Mouse (Mus musculus) adrenal gland, postnatal 36 days (tissue): ENCODE results near the gene Tulp2. TPM values are rescaled to one million over a fixed set of nuclear protein-coding genes. Genes with fewer than 3 reads are reported as not detected.
A peak's percentile ranks its signal among the peaks of the same experiment; 100 is the strongest.
"Not testable (repeated sequence)": the region's sequence is repeated elsewhere in the genome, so short reads cannot be mapped to it uniquely, and the experiment has no call there.

Experiments used
- DNase-seq, 2 experiments: peaks; one replicate each; pipeline ENCODE4 v3.0.0; 2021; ENCODE audit warnings: mixed read lengths in 1 of 2
- total RNA-seq, 2 experiments: library from RNA; stranded (reverse); gene quantifications; 2 replicates each; pipeline ENCODE4 v1.2.3; 2021

The Tulp2 gene
- total RNA-seq, 2 experiments from 2014 or later: 0.86 to 2.1 TPM

- DNase-seq: no peak
Observed at GRCm38 (mm10) chr7:45486761-45487415, 5.2 kb downstream of the Tulp2 start, which contains the start of gene Gm45808. TSS of gene Gm45808 (minus strand) at chr7:45486811.

DNA sequence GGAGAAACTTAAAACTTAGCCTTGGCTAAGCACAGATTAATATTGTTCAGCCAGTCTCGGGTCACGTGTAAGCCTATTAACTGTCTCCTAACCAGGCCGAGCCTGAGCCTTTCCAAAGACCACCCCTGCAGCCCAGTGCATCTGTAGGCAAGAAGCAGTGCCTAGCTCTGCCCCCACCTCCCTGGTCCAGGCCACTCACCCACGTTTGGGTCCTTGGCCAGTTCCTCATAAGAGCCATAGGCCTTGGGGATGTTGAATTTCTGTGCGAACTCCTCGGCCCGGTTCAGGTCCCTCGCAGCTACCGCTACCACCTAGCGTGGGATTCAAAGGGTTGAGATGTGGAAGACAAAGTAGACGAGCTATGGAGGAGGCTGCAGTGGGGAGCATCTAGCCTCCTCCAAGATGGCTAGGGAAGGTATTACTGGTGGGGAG is 6.2 kb downstream of the Tulp2 start:
- DNase-seq: no peak

GRCm38 (mm10) chr7:45488293-45489204 is 6.9 kb downstream of the Tulp2 start, which contains the start of gene Dhdh:
TSS of gene Dhdh (minus strand) at chr7:45488805.
- peak; percentile 88 to 91 for DNase-seq

GRCm38 (mm10) chr7:45489578-45489977 is 7.9 kb downstream of the Tulp2 start:
- DNase-seq: no peak

GRCm38 (mm10) chr7:45490822-45491221 is 9.1 kb downstream of the Tulp2 start:
- DNase-seq: peak; percentile 32 to 51

- DNase-seq: peak; percentile 64 to 81
Observed at GRCm38 (mm10) chr7:45491264-45491663, 9.6 kb downstream of the Tulp2 start.

GRCm38 (mm10) chr7:45492225-45492844 is 10.7 kb downstream of the Tulp2 start:
- DNase-seq: no peak

DNA sequence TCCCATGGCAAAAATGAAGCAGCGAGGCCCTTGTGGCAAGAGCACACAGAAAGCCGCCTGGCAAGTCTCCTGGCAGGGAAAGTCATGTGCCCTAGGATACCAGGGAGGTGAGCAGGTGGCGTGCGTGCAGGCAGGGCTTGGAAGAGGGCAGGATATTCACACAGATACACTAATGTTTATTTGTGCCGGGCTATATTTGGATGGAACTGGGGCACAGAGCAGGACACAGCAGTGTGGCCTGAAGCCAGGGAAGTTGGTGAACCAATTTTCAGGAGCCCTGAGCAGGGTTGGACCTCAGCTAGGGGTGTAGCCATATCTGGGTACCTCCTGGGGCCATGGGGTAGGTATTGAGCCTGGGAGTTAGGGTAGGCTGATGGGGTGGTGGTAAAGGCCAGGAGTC is 11.3 kb downstream of the Tulp2 start:
- DNase-seq: peak in 1 of 2 experiments; percentile 19

DNA sequence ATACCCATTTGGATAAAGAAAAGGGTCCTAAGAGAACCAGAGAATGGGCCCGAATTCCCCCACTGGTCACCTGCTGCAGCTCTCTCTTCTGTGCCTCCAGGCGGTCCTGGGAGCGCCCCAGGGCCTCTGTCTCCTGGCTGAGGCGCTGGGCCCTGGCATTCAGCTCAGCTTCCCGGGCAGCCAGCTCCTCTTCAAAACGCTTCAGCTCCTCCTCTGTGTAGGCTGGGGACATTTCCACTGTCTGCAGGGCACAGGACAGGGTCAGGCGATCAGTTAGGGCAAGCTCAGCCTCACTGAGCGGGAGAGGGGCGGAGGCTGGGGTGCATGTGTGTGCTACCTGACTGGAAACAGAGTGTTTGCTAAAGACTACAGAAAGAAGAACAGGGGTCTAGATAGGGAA is 12.9 kb downstream of the Tulp2 start:
- no peak for DNase-seq

GRCm38 (mm10) chr7:45498427-45498826 is 16.8 kb downstream of the Tulp2 start:
- no peak for DNase-seq

GRCm38 (mm10) chr7:45507583-45507982 is 25.9 kb downstream of the Tulp2 start:
- DNase-seq: no peak

DNA sequence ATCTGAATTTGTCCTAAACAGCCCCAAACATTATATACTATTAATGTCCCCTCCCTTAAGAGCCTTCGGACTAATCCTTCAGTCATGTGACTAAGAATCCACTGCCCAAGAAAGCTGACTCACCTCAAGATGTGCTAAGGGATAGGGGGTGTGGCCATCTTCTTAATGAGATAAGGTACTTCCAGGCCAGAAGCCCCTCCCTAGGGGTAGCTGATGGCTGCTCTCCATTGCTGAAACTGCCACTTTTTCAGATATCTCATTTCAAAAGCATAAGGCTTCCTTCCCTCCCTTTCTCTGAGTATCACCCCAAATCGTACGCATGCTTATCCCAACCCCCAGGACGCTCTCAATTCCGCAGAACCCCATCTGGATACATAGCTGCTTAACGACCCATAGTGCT is 26.9 kb downstream of the Tulp2 start:
- DNase-seq: no peak

DNA sequence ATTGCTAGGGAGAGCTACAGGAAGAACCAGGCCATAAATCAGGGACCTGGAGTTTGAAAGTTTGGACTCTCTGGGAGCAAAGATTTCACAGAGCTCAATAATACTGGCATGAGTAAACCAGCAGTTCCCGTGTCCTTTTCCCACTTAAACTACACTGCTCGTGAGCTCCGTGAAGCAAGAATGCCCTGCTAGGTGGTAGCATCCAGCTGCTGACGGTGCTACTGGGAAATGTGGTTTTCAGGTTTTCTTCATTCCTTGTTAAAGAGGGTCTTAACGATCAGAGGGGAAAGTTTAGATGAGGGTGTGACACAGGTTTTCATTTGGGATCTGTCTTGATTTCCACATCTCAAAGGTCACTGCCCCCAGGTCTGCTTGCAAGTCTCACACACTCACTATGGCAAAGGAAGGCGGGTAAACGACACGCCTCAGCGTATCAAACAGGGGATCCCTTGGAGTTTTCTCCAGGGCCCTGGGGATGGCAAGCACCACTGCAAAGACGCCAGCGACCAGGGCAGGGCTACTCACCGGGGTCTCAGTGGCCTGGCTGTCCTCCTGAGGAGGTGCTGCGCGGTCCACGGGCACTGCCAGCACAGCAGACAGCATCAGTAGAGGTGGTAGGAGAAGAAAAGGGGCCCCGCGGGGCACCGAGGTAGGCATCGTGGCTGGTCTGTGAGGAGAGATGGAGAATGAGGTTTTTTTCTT is 27.7 kb downstream of the Tulp2 start:
- no peak for DNase-seq

DNA sequence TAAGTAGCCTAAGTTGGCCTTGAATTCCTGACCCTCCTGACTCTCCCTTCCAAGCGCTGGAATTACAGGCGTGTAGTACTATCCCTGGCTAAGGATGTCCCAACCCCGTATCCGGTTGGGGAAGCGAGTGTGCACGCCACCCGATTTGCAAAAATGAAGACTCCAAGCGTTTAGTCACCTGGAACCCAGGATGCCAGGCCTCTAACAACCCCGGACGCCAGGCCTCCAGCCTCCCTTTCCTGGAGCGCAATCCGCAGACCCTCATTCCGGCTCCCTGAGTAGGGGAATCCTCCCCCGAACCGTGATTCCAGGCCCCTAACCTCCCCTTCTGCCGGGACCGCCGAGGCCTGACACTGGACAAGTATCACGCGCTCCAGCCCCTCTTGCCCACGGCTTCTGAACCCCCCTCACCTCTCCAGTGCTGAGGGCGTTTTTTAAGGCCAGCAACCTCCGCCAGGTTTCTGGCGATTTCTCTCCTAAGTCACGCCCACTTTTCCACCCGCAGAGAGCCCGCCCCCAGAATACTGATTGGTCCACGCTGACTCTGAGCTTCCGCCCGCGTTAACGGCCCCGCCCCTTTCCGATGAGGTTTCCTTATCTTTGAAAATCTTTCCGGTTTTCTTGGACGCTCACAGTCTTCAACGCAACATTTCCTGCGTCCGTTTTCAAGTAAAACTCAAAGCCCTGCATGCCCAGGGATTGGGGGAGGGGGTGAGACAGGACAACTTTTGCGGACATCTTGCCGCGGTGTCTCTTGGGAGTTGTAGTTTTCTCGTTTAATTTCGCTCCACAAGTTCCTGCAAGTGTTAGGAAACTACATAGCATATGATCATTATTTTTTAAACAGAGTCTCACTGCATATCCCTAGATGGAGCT is 28.5 kb downstream of the Tulp2 start, which contains the start of gene Nucb1:
Gene Nucb1, minus strand, starts transcription at position 495 of the 876 bp plus-strand sequence.
- DNase-seq: peak; percentile 93 to 95

DNA sequence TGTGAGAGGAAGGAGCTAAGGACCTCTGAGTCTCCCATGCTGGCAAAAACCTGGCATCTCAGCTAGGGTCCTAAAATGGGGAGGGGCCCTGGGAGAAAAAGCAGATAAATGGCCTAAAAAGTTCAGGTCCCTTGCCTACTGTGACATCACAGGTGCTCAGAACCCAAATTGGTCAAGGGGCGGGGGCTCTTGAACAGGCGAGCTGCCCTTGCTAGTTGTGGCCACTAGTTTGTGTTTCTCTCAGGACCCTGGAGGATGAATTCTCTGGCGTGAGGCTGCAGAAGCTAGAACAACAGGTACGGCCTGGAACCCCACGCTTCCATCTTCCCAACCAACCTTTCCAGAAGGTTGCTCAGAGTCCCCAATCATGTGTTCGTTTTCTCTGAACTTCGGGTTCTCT is 32.7 kb downstream of the Tulp2 start:
- DNase-seq: no peak

DNA sequence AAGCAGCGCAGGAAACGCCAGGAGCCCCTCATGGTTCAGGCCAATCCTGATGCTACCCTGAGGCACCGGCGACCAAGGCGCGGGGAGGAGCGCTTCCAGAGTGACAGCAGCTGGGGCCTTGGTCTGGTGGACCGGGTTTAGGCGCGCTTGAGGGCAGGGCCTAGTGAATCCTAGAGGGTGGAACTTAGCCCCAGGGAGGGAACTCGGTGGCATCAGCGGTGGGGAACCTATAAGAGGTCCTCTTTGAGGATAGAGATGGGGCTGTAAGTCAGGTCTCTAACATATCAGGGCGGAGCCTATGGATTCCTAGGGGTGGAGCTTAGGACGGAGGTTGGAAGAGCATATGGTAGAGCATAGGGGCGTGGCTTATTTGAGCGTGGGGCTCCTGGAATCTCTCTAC is 33.8 kb downstream of the Tulp2 start:
- no peak for DNase-seq

GRCm38 (mm10) chr7:45516846-45517245 is 35.2 kb downstream of the Tulp2 start:
- DNase-seq: not testable (repeated sequence)

GRCm38 (mm10) chr7:45518618-45519017 is 36.9 kb downstream of the Tulp2 start:
- no peak for DNase-seq

DNA sequence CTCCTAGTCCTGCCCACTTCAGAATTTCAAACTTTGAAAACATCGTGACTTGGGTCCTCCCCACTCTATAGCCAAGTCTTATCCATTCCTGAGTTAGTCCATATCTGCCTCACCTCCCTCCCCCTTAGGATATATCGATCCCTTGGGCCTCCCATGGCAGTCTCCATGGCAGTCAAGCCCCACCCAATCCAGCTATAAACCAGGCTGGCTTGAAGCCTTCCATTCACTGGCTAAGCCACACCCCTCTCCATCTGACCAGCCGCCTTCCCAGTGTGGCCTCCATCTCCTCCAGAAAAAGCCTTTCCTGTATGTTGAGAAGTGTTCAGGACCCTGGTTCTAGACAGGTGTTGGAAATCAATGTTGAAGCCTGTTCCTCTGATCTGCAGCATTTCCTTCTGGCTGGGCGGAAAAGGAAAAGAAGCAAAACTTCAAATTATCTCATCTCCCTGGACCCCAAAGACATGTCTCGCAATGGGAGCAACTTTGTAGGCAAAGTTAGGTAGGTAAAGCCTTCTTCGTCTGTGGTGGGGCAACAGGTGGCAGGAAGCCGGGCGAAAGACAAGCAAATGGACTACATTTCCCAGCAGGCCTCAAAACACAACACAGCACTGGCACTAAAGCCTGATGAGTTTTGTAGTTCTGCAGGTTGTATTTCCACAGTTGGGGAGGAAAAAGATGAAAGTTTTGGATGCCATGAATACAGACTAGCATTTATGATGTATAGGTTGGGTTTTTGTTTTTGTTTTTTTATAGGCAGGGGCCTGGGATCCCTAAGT is 37.9 kb downstream of the Tulp2 start:
- DNase-seq: no peak

GRCm38 (mm10) chr7:45520605-45521004 is 38.9 kb downstream of the Tulp2 start:
- no peak for DNase-seq
